ENCODE assay signal across 8 mouse cellular contexts in genomic region chr4:109406054-109406485, GRCm38 (mm10). TPM values are rescaled to one million over a fixed set of nuclear protein-coding genes. Genes with fewer than 3 reads are reported as not detected.
DNase-seq lines count a peak whose midpoint lies in the region; ATAC-seq and TF ChIP-seq lines count a peak whose summit lies in the region.

No protein-coding gene starts in this region.

- H3K27me3 ChIP-seq in intestine, embryonic 14.5 days (replicated peaks; ENCODE audit: control insufficient read depth, insufficient read depth, low read length) = no peaks in the 10 kb centered on the region
- peaks cover 17% of the 10 kb centered on the region for H3K27me3 ChIP-seq in limb, embryonic 10.5 days (ENCODE audit: low read depth, poor library complexity, severe bottlenecking)
- H3K27me3 ChIP-seq in small intestine, adult 2 months (ENCODE audit: control insufficient read depth, insufficient read depth, low read length) = peaks cover 3% of the 10 kb centered on the region; the same call in 1 of the 2 replicates

- peaks cover 11% of the 10 kb centered on the region for H3K4me1 ChIP-seq in intestine, embryonic 14.5 days (replicated peaks; ENCODE audit: control insufficient read depth, insufficient read depth, low read length)
- peaks cover 17% of the 10 kb centered on the region for H3K4me1 ChIP-seq in limb, embryonic 10.5 days
- peaks cover 6% of the 10 kb centered on the region; the same call in 1 of the 2 replicates for H3K4me1 ChIP-seq in small intestine, adult 2 months (ENCODE audit: control insufficient read depth, insufficient read depth, insufficient read length, low read length)

- intact Hi-C loops in gastrocnemius, postnatal 14 days (cut with DNase I; ENCODE audit: low total_unique reads) = no loop called here

- no peaks in the 10 kb centered on the region for H3K9me3 ChIP-seq in intestine, embryonic 14.5 days (ENCODE audit: control insufficient read depth, low read length)
- no peaks in the 10 kb centered on the region for H3K9me3 ChIP-seq in limb, embryonic 10.5 days (replicated peaks)

- peak overlapping the region; percentile 52 for H3K4me3 ChIP-seq in intestine, embryonic 14.5 days (ENCODE audit: low read depth, low read length)
- H3K4me3 ChIP-seq in limb, embryonic 10.5 days = peak overlapping the region; percentile 79
- peak overlapping the region; percentile 60 for H3K4me3 ChIP-seq in small intestine, adult 2 months (ENCODE audit: low read depth, low read length)

- peak; percentile 81 for ATAC-seq in intestine, embryonic 14.5 days (replicated peaks; ENCODE audit: low FRiP score, low TSS enrichment, low read depth)

- DNase-seq in spleen, adult 12 weeks (ENCODE audit: low spot score) = peak; percentile 56
- DNase-seq in spleen, adult 18-20 months = no peak
- DNase-seq in embryo, embryonic 11.5 days (ENCODE audit: low read depth, low spot score) = peak; percentile 23
- peak; percentile 71 for DNase-seq in gastrocnemius, postnatal 14 days
- DNase-seq in intestine, embryonic 14.5 days (ENCODE audit: low spot score) = no peak
- DNase-seq in limb, embryonic 10.5 days (ENCODE audit: low spot score) = peak; percentile 45
- peak; percentile 40 for DNase-seq in mesoderm, embryonic 11.5 days (ENCODE audit: low read depth, low spot score)

- TF ChIP-seq CTCF in small intestine, adult 2 months (IDR thresholded peaks at IDR 0.05; ENCODE audit: extremely low read depth, insufficient read length, insufficient replicate concordance, low read depth, low read length) = no peak; the same call in 1 of the 2 replicates

- no peak; the same call in 1 of the 2 replicates for TF ChIP-seq POLR2A in small intestine, adult 2 months (IDR thresholded peaks at IDR 0.05; ENCODE audit: low read depth, low read length)

- H3K27ac ChIP-seq in intestine, embryonic 14.5 days (ENCODE audit: low read depth) = peak overlapping the region; percentile 80
- peak overlapping the region; percentile 84 for H3K27ac ChIP-seq in limb, embryonic 10.5 days
- peak overlapping the region; percentile 26 for H3K27ac ChIP-seq in small intestine, adult 2 months (ENCODE audit: insufficient read depth, low read depth, low read length)

- 1% methylated on average over 3 of the region's 3 CpGs for WGBS in intestine, embryonic 14.5 days
- 5% methylated on average over 3 of the region's 3 CpGs for WGBS in limb, embryonic 10.5 days
- WGBS in small intestine, adult 2 months = 1% methylated on average over 3 of the region's 3 CpGs

- no peaks in the 10 kb centered on the region for H3K36me3 ChIP-seq in intestine, embryonic 14.5 days (ENCODE audit: control insufficient read depth, insufficient read depth, low read length)
- no peaks in the 10 kb centered on the region for H3K36me3 ChIP-seq in limb, embryonic 10.5 days
- no peaks in the 10 kb centered on the region for H3K36me3 ChIP-seq in small intestine, adult 2 months (ENCODE audit: control insufficient read depth, insufficient read depth, low read length)

- H3K9ac ChIP-seq in intestine, embryonic 14.5 days (ENCODE audit: low read length) = peak overlapping the region; percentile 56; the same call in 1 of the 2 replicates

- H3K4me2 ChIP-seq in intestine, embryonic 14.5 days (ENCODE audit: low read length) = peak overlapping the region; percentile 98

RNA-seq across cellular contexts. Expression of gene Ttc39a, which starts 0.4 kb away (rescaled TPM):
- total RNA-seq in gastrocnemius, postnatal 14 days (2021) = under 1 TPM; 0.25 to 0.44 TPM
- 11.9 and 14.7 TPM in 2 replicates for polyA plus RNA-seq in intestine, embryonic 14.5 days (2014; fragmentation: Nextera tagmentation; extraction: Ambion mirVana)
- 6.9 and 7.0 TPM in 2 replicates for polyA plus RNA-seq in limb, embryonic 10.5 days (2016; fragmentation: Nextera tagmentation; extraction: Ambion mirVana)
- polyA plus RNA-seq in small intestine, adult 2 months (2012; rRNA removed) = 17.1 and 17.5 TPM in 2 replicates

Comparison
In these comparisons a context has a peak if more than half of its experiments do, and no peak if none do; other contexts are left out.
1. DNase-seq: peak in spleen, adult 12 weeks (single experiment), embryo, embryonic 11.5 days (single experiment), gastrocnemius, postnatal 14 days (single experiment), limb, embryonic 10.5 days (single experiment) and mesoderm, embryonic 11.5 days (single experiment); none in spleen, adult 18-20 months (0 of 2) and intestine, embryonic 14.5 days (single experiment).
2. H3K27ac ChIP-seq: peak in every context shown above with its lines; median percentile 84 in limb, embryonic 10.5 days; 80 in intestine, embryonic 14.5 days; 26 in small intestine, adult 2 months.
3. Peak in every context shown above with its lines, with median percentiles within 50 percentile points of each other: H3K4me3 ChIP-seq.